Mouse (Mus musculus) MEL (cell line): ENCODE measurements around the gene Ogfod2.

Source experiments
- CHD2 ChIP-seq: IDR thresholded peaks from 2 replicates; pipeline ENCODE4 v1.6.1; 2011; ENCODE audit warnings: low read length, improper control_type of control experiment
- CTCF ChIP-seq, 3 experiments: IDR thresholded peaks in 2 of 3; conservative IDR thresholded peaks in 1 of 3; 2 replicates each; pipeline ENCODE4 v1.5.1; 2011 to 2012; ENCODE audit warnings: low read length in 3 of 3, low read depth in 2 of 3, mild to moderate bottlenecking in 2 of 3, improper control_type of control experiment in 1 of 3, inconsistent platforms in 1 of 3, mixed read lengths in 1 of 3, moderate library complexity in 1 of 3; ENCODE audit not compliant: control insufficient read depth in 1 of 3, insufficient read depth in 1 of 3, poor library complexity in 1 of 3, severe bottlenecking in 1 of 3
- E2F4 ChIP-seq: IDR thresholded peaks from 2 replicates; pipeline ENCODE4 v1.6.1; 2011; ENCODE audit warnings: low read depth, low read length, improper control_type of control experiment, borderline replicate concordance
- EP300 ChIP-seq, 2 experiments: IDR thresholded peaks; 2 replicates each; pipeline ENCODE4 v1.6.1; 2011; ENCODE audit warnings: improper control_type of control experiment in 2 of 2, low read length in 2 of 2, low read depth in 1 of 2, mild to moderate bottlenecking in 1 of 2
- HCFC1 ChIP-seq: IDR thresholded peaks from 2 replicates; pipeline ENCODE4 v1.6.1; 2012; ENCODE audit warnings: low read depth, mild to moderate bottlenecking, inconsistent platforms, low read length, improper control_type of control experiment, moderate library complexity
- MEF2A ChIP-seq: IDR thresholded peaks from 2 replicates; pipeline ENCODE4 v1.6.1; 2014; ENCODE audit warnings: low read depth, mild to moderate bottlenecking, inconsistent platforms, low read length, improper control_type of control experiment; ENCODE audit not compliant: poor library complexity, insufficient replicate concordance, severe bottlenecking; ENCODE audit errors: extremely low read depth
- POLR2A ChIP-seq, 2 experiments: IDR thresholded peaks; 2 replicates each; pipeline ENCODE4 v1.6.1; 2011 to 2012; ENCODE audit warnings: low read length in 2 of 2, mild to moderate bottlenecking in 2 of 2, control low read depth in 1 of 2, improper control_type of control experiment in 1 of 2, low read depth in 1 of 2, moderate library complexity in 1 of 2; ENCODE audit not compliant: control insufficient read depth in 1 of 2, insufficient read depth in 1 of 2, poor library complexity in 1 of 2
- POLR2AphosphoS5 ChIP-seq: IDR thresholded peaks from 2 replicates; pipeline ENCODE4 v1.6.1; 2012; ENCODE audit warnings: low read depth, borderline replicate concordance, mild to moderate bottlenecking, inconsistent platforms, low read length, moderate library complexity, mixed read lengths
- RAD21 ChIP-seq: IDR thresholded peaks from 2 replicates; pipeline ENCODE4 v1.6.1; 2011; ENCODE audit warnings: mild to moderate bottlenecking, low read depth, low read length, improper control_type of control experiment
- RCOR1 ChIP-seq: IDR thresholded peaks from 2 replicates; pipeline ENCODE4 v1.6.1; 2012; ENCODE audit warnings: low read depth, mild to moderate bottlenecking, inconsistent platforms, low read length, improper control_type of control experiment
- UBTF ChIP-seq: IDR thresholded peaks from 2 replicates; pipeline ENCODE4 v1.6.1; 2012; ENCODE audit warnings: low read depth, mild to moderate bottlenecking, inconsistent platforms, low read length, improper control_type of control experiment, moderate library complexity, borderline replicate concordance; ENCODE audit not compliant: insufficient read depth
- USF1 ChIP-seq: IDR thresholded peaks from 2 replicates; pipeline ENCODE4 v1.6.1; 2014; ENCODE audit warnings: low read depth, mild to moderate bottlenecking, inconsistent platforms, low read length, improper control_type of control experiment, moderate library complexity
- ZC3H11A ChIP-seq: IDR thresholded peaks from 2 replicates; pipeline ENCODE4 v1.6.1; 2012; ENCODE audit warnings: low read depth, mild to moderate bottlenecking, inconsistent platforms, low read length, improper control_type of control experiment
- ZNF384 ChIP-seq: IDR thresholded peaks from 2 replicates; pipeline ENCODE4 v1.6.1; 2012; ENCODE audit warnings: low read depth, mild to moderate bottlenecking, inconsistent platforms, low read length, improper control_type of control experiment

DNA sequence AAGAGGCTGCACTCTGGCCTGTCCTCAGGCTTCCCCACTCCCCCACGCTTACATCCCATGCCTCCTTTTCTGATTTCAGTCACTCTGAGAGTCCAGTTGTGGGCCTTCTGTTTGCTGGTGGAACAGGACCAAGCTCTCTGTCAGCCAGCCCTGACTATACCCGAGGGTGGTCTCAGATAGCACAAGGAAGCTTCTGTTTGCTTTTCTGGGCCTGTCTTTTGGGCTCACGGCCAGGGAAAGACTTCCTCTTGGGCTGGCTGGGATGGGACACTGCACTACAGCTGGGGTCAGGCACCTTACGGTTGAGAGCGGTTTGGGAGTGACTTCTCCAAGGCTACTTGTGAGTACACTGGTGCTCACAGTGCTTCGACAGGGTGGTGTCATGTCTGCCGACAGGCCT, 26.0 kb downstream of the Ogfod2 start:
- TF ChIP-seq CTCF (IDR thresholded peaks at IDR 0.05 in 2 of 3, conservative IDR thresholded peaks at IDR 0.05 in 1 of 3; ENCODE audit: control insufficient read depth in 1 of 3, insufficient read depth in 1 of 3, low read depth in 2 of 3, low read length in 3 of 3, poor library complexity in 1 of 3, severe bottlenecking in 1 of 3): no peak
- no peak for TF ChIP-seq POLR2A (IDR thresholded peaks at IDR 0.05; ENCODE audit: control insufficient read depth in 1 of 2, insufficient read depth in 1 of 2, low read depth in 1 of 2, low read length in 2 of 2, poor library complexity in 1 of 2)
- no peak for TF ChIP-seq EP300 (IDR thresholded peaks at IDR 0.05; ENCODE audit: low read depth in 1 of 2, low read length in 2 of 2)
- no peak for TF ChIP-seq POLR2AphosphoS5
- TF ChIP-seq CHD2: no peak
- no peak for TF ChIP-seq RAD21
- no peak for TF ChIP-seq MEF2A
- no peak for TF ChIP-seq RCOR1
- TF ChIP-seq UBTF: no peak
- TF ChIP-seq ZC3H11A: no peak
- no peak for TF ChIP-seq ZNF384
- no peak for TF ChIP-seq HCFC1
- TF ChIP-seq E2F4: no peak
- TF ChIP-seq USF1: no peak
